Mouse (Mus musculus) mouse trophoblast stem cell (cell line): Measurements from ENCODE around the gene Nat14.

Experiments
- in situ Hi-C, 2 experiments: fragments of 300-500 bp; cut with MseI, MboI; formaldehyde crosslinking; loops; 2 replicates in 1 of 2; 3 replicates in 1 of 2; pipeline ENCODE4 v1.15.1; 2025

The Nat14 gene

DNA sequence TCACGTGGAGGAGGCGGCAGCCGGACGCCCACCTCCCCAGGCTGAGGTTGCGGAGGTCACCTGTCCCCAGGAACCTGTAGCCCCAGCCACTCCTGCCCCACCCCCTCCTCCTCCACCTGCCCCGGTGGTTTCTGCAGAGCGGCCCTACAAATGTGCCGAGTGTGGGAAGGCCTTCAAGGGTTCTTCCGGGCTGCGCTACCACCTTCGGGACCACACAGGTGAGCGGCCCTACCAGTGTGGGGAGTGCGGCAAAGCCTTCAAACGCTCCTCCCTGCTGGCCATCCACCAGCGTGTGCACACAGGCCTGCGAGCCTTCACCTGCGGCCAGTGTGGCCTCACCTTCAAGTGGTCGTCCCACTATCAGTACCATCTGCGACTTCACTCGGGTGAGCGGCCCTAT, 1.9 kb upstream of the Nat14 start:
- in situ Hi-C loops, result no loop called here

- in situ Hi-C loops, result no loop called here
Measured at GRCm38 (mm10) chr7:4920496-4920895, 1.3 kb upstream of the Nat14 start.

- in situ Hi-C loops, result no loop called here
Measured at GRCm38 (mm10) chr7:4920976-4921823, 628 bp upstream of the Nat14 start.

- in situ Hi-C loops, result no loop called here
Measured at GRCm38 (mm10) chr7:4922508-4922907, 680 bp downstream of the Nat14 start.

DNA sequence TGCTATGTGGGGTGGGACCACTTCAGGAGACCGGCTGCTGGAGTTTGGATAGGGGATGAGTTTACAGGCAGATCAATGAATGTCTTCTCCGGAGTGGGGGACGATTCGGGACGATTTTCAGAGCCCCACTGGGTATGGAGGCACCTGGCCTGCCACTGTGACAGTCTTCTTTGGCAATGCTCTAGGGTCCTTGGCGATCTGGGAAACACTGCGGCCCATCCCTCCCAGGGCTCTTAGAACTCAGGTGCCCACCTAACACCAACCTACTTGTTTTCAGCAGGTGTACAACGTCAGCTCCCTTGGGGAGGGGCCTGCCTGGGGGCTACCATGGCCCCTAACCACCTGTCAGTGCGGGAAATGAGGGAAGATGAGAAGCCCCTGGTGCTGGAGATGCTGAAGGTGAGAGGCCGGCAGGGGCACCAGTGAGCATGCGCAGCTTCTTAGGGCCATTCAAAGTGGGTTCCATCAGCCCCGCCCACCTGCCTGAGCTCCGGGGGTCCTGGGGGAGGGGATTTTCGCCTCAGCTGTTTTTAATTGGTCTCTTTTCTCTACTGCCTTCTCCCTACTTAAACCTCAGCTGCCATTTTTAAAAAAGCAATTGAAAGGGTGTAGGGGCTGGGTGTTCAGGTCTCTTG, 1.2 kb downstream of the Nat14 start:
- in situ Hi-C loops, result no loop called here

DNA sequence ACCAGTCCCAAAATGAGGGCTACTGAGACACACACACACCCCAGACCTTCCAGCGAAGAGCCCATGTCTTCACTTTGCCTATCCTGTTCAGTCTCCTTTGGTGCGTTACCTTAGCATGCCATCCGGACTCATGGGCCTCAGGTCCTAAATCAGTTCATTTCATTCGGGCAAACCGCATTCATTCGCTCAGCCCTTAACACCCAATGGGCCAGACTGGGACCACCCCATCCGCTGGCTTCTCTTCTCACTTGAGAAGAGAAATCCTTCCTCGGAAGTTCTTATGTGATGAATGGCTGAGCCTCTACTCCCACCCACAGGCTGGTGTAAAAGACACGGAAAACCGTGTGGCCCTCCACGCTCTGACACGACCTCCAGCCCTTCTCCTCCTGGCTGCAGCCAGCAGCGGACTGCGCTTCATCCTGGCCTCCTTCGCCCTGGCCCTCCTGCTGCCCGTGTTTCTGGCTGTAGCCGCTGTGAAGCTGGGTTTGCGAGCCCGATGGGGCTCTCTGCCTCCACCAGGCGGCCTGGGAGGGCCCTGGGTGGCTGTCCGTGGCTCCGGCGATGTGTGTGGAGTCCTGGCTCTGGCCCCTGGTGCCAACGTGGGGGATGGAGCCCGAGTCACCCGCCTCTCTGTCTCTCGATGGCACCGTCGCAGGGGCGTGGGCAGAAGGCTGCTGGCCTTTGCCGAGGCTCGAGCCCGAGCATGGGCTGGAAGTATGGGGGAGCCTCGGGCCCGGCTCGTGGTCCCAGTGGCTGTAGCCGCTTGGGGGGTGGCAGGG, 1.9 kb downstream of the Nat14 start:
- in situ Hi-C loops, result no loop called here

GRCm38 (mm10) chr7:4924483-4924882, 2.7 kb downstream of the Nat14 start:
- in situ Hi-C loops, result no loop called here

DNA sequence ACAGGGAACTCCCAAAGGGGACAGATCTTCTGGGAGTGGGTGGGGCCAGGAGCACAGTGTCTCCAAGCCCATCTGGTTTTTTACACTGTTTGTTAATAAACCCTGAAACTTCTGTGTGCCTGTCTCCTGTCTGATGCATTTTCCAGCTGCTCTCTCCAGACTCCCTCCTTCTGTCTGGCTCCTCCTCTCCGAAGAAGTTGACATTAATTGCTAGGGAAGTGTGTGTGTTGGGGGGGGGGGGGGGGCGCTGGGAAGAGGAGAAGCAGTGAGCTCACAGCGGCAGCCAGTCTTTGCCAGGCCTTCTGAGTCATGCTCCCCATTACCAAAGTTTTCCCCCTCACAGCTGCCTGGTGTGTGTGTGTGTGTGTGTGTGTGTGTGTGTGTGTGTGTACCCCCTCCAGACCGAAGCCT, 3.1 kb downstream of the Nat14 start:
- in situ Hi-C loops, result no loop called here

DNA sequence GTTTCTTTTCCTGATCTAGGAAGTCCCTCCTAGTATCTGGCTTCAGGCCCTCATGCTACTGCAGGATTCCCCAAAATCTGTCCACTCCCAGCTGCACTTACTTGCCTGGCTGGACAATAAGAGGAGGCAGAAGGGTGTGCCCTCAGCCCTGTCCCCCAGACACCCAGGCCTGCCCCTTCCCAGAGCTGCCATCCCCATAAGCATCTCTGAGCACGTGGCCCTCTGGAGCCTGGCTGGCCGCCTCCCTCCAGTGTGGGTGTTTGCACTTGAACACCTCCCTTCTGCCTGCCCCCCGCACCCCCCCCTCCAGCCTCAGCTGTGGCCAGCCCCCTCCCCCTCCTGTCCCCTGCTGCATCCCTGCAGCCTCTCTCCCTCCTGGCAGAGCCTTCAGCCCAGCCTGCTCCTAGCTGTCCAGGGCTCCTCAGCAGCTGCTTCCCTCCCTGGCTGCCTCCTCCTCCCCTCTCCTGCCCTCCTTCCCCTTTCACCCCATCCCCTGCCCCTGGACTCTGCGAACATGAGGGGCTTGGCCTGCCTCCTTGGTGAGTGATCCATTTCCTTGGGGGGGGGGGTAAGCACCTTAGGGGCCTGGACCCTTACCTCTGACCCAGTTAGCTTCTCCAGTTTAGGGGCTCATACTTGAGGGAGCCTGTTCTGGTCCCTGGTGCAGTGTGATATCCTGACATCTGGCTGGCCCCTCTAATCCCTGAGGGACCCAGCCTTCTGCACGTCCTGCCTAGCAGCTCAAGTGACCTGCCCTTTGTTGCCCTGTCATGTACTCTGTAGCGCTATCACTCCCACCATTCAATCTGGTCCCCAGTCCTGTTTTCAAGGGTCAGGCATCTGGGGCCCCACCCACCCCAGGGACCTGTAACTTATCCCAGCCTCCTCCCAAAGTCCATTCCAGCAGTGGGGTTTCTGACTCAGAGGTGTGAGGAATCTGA, 3.9 kb downstream of the Nat14 start, which contains the start of gene Ssc5d:
Ssc5d (plus strand) TSS at position 345 of the 941 bp plus-strand sequence.
- in situ Hi-C loops, result no loop called here

DNA sequence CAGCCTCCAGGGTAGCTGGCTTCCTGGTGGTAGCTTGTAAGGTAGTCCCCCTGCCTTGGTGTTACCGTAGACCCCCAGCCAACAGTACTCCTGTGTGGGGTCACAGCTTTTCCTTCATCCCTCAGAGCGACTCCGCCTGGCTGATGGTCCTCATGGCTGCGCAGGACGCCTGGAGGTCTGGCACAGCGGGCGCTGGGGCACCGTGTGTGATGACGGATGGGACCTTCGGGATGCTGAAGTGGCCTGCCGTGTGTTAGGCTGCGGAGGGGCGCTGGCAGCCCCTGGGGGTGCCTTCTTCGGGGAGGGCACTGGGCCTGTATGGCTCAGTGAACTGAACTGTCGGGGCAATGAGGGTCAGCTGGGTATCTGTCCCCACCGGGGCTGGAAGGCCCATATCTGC, 5.0 kb downstream of the Nat14 start:
- in situ Hi-C loops, result no loop called here

DNA sequence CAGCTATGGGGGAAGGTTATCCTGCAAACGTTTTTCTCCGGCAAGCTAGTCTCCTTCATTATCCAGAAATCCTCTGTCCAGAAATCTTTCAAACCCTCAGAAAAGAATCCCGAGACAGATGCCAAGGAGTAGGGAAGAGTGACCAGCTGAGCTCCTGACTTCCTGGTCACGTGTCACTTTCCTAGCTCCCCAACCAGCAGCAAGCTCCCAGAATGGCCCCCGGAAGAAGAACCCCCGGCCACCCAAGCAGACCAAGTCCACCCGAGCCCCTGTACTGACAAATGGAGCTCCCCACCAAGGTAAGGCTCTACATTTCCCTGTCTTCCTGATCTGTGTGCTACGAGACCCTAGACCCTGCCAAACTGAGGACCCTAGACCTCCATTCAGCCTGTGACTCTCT, 5.9 kb downstream of the Nat14 start:
- in situ Hi-C loops, result no loop called here

- in situ Hi-C loops, result no loop called here
Measured at GRCm38 (mm10) chr7:4928323-4928722, 6.5 kb downstream of the Nat14 start.

DNA sequence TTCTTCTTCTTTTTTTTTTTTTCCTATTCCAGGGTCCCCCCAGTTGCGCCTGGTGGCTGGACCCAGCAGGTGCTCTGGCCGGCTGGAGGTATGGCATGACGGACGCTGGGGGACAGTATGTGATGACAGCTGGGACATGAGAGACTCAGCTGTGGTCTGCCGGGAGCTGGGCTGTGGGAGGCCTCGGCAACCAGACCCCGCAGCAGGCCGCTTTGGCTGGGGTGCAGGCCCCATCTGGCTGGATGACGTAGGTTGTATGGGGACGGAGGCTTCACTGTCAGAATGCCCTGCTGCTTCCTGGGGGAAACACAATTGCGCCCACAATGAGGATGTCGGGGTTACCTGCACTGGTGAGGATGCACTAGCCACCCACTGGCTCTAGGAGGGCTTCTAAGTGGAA, 11.3 kb downstream of the Nat14 start:
- in situ Hi-C loops, result no loop called here

- in situ Hi-C loops, result no loop called here
Measured at GRCm38 (mm10) chr7:4934160-4934914, 12.5 kb downstream of the Nat14 start.

- in situ Hi-C loops, result no loop called here
Measured at GRCm38 (mm10) chr7:4936832-4937231, 15.0 kb downstream of the Nat14 start.

GRCm38 (mm10) chr7:4937392-4937791, 15.6 kb downstream of the Nat14 start:
- in situ Hi-C loops, result no loop called here

- in situ Hi-C loops, result no loop called here
Measured at GRCm38 (mm10) chr7:4938456-4938855, 16.6 kb downstream of the Nat14 start.

DNA sequence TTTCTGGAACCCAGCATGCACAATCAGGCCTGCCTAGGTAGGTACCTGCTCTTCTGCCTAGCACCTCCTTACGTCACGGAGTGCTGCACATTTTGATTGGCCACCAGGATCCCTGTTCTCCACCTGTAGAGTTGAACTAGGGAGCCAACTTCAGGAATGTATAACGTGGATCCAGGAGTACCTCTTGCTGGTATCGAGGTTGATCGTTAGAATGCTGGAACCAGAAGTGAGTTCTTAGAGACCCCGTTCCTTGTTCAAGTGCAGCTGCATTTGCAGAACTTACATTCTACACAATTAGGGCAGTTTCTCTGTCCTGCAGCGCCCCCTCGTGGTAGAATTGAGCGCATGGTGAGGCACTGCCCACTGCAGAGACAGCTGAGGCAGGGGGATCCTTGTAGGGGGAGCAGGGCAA, 18.2 kb downstream of the Nat14 start:
- in situ Hi-C loops, result loop anchor here (5.0 to 10.0 kb wide), 2 partner anchors 105 to 107 kb away; no protein-coding TSS in a partner anchor

DNA sequence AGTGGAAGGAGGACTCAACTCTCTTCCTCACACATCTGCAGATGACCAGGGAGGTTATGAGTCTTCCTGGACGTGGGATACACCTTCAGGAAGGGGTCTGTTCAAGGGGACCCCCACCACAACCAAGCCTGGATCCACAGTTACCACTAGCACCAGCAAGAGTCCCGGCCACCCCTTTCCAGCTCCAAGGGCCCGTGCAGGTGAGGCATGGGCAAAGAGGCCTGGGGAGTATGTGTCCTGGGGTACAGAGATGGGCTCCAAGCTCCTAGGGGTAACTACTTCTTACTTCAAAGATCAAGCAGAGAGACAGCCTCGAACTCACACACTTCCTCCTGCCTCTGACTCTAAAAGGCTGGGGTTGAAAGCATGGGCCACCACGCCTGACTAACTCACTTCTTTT, 20.8 kb downstream of the Nat14 start:
- in situ Hi-C loops, result loop anchor here (5.0 to 10.0 kb wide), 2 partner anchors 102 to 105 kb away; no protein-coding TSS in a partner anchor

DNA sequence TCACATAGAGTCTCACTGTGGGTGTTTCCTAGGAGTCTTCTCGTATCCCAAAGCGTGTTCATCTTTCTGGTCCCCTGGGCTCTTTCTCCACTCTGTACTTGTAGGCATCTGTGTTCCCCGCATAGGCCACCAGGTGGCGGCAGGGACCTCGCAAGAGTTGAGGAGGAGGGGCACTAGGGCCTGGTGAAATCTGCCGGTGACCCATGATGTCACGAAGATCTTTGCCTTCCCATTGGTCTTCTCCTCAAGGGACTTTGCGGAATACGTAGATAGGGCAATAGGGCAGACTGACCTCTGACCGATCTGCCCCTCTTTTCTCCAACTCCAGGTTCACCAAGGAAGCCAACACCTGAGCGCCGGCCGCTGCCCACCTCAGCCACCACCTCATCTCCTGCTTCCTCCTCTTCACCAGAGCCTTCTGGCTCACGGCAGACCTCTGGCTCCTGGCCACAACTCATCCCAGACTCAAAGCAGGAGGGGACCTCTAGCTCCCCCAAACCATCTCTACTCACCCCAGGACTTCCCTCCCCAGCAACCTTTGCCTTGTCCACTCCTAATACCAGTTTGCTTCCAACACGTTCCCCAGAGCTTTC, 21.5 kb downstream of the Nat14 start:
- in situ Hi-C loops, result loop anchor here (5.0 to 10.0 kb wide), 2 partner anchors 101 to 104 kb away; no protein-coding TSS in a partner anchor
